Mouse (Mus musculus) ES-Bruce4 (cell line): ENCODE data around the gene Prlh. TPM values are rescaled to one million over a fixed set of nuclear protein-coding genes. Genes with fewer than 3 reads are reported as not detected.

Experiments used
- H3K27ac ChIP-seq: 2 replicates; pipeline ENCODE4 v1.5.1; 2012; ENCODE audit warnings: low read length, inconsistent platforms; ENCODE audit not compliant: insufficient read depth
- H3K27me3 ChIP-seq: 2 replicates; pipeline ENCODE4 v1.6.1; 2012; ENCODE audit warnings: mild to moderate bottlenecking, low read length, inconsistent platforms; ENCODE audit not compliant: control insufficient read depth, poor library complexity, insufficient read depth, severe bottlenecking
- H3K36me3 ChIP-seq: 2 replicates; pipeline ENCODE4 v1.6.1; 2012; ENCODE audit warnings: inconsistent platforms, mild to moderate bottlenecking, low read length, moderate library complexity; ENCODE audit not compliant: control insufficient read depth, poor library complexity, insufficient read depth, severe bottlenecking
- H3K4me1 ChIP-seq: one replicate; pipeline ENCODE4 v1.8.1; 2011; ENCODE audit warnings: low read length; ENCODE audit not compliant: control insufficient read depth, insufficient read depth
- H3K4me3 ChIP-seq: 2 replicates; pipeline ENCODE4 v1.5.1; 2011; ENCODE audit warnings: low read depth, mild to moderate bottlenecking, low read length
- H3K9ac ChIP-seq: 2 replicates; pipeline ENCODE4 v1.6.1; 2012; ENCODE audit warnings: low read depth, mild to moderate bottlenecking, inconsistent platforms; ENCODE audit not compliant: poor library complexity, severe bottlenecking
- H3K9me3 ChIP-seq: replicated peaks from 2 replicates; pipeline ENCODE4 v1.6.1; 2012; ENCODE audit warnings: mild to moderate bottlenecking, low read length, inconsistent platforms; ENCODE audit not compliant: control insufficient read depth, poor library complexity, insufficient read depth, severe bottlenecking
- CTCF ChIP-seq: IDR thresholded peaks from one replicate; pipeline ENCODE4 v1.8.1; 2011; ENCODE audit warnings: low read depth, low read length
- EP300 ChIP-seq: IDR thresholded peaks from 2 replicates; pipeline ENCODE4 v1.6.1; 2011; ENCODE audit warnings: low read depth, low read length; ENCODE audit not compliant: insufficient read depth
- POLR2A ChIP-seq: IDR thresholded peaks from one replicate; pipeline ENCODE4 v1.8.1; 2011; ENCODE audit warnings: low read length; ENCODE audit not compliant: insufficient read depth
- polyA plus RNA-seq: library from polyadenylated mRNA; stranded (reverse); fragments of >200 nt; gene quantifications from 2 replicates; pipeline ENCODE4 v1.2.4, GENCODE M21; 2011; ENCODE audit warnings: low read depth; ENCODE audit not compliant: missing spikeins, insufficient read depth, insufficient read length

Prlh gene
- polyA plus RNA-seq, 1 experiment, result not detected

DNA sequence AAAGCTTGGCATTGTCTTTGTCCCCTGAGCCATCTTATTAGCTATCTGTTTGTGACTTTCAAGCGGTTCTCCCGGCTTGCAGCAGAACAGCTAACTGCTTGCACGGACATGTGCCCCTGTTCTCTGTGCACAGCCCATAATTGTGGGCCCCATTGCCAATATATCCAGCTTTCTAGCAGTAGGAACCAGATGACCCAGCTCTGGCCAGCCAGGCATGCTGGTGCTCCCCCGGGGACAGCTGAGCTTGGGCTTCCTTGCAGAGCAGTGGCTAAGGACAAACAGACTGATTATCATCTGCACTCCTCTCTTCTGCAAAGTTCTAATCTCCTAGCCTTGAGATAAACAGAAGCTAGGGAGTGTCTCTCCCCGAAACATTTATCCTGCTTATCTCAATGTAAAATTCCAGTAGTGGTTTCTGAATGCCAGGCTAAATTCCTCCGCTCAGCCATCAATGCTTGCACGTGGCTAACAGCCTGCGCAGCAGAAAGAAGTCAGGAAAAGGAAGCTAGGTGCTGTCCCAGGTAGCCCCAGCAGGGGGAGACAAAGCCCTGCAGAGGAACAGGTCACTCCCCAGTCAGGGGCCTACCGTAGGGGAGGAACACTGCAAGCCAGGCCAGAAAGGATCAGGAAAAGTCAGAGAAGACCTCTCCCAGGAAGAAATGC lies 20.1 kb downstream of the Prlh start:
- H3K36me3 ChIP-seq, result no peaks in the 10 kb centered on the region
- H3K27ac ChIP-seq, result no peak overlapping the region
- no peaks in the 10 kb centered on the region for H3K27me3 ChIP-seq
- H3K9me3 ChIP-seq, result no peaks in the 10 kb centered on the region
- H3K9ac ChIP-seq, result no peak overlapping the region
- no peak overlapping the region for H3K4me3 ChIP-seq
- H3K4me1 ChIP-seq, result peaks cover 5% of the 10 kb centered on the region
- TF ChIP-seq CTCF, result peak; percentile 93
- TF ChIP-seq EP300, result no peak

DNA sequence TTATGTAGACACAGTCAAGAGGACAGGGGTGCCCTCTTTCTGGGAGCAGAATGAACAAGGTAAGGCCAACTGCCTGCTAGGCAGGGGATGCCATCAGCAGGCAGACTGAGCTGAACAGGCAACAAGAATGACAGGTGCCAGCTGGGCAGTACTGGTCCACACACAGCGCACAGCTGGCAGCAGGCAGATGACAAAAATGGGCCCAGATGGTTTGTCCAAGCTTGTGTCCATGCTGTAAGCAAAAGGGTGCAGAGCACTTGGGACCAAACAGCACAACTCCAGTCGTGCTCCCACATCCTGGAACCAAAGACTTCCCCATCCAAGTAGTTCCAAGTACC lies 20.6 kb downstream of the Prlh start:
- Histone ChIP-seq H3K9me3 (no peaks in the 10 kb centered on the region), H3K36me3 (no peaks in the 10 kb centered on the region), H3K4me3 (no peak overlapping the region), H3K9ac (no peak overlapping the region), H3K27me3 (no peaks in the 10 kb centered on the region), H3K4me1 (peaks cover 5% of the 10 kb centered on the region), H3K27ac (no peak overlapping the region)
- TF ChIP-seq EP300, result no peak

DNA sequence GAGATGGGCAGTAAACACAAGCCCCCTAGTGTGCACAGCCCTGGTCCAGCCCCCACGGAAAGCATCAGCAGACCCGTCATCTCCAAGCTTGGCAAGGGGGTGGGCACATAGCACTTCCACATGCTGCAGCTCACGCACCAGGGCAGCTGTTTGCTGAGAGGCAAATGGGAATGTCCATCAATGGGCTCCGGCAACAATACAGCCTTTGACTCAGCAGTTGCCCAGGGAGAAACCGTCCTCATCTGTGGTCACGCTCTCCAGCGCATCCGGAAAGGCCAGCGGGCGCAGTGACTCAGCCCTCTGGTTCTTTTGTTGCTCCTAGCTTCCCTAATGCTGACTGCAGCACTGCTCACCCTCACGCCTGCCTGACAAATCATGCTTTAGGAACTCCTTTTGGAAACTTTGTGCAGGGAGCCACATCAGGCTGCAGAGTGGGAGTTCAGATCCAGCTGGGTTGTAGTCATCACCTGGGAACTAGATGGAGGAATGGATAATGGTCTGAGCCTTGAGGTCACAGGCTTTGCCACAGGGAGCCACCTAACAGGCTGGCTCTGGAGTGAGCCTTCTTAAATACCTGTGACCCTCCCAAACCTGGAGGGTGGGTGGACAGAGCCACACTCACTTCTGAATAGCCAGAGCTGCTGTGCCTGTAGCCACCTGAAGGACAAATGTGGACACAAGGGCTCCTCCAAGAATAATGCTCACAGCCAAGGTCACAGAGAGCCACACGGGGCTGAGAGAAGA lies 22.2 kb downstream of the Prlh start:
- no peak overlapping the region for H3K9ac ChIP-seq
- H3K27ac ChIP-seq, result no peak overlapping the region
- H3K4me3 ChIP-seq, result no peak overlapping the region
- H3K27me3 ChIP-seq, result no peaks in the 10 kb centered on the region
- TF ChIP-seq POLR2A (no peak), EP300 (0 out of 2 replicates have a peak, but pooled peaks have one; percentile 33)
- no peaks in the 10 kb centered on the region for H3K4me1 ChIP-seq
- H3K36me3 ChIP-seq, result no peaks in the 10 kb centered on the region
- H3K9me3 ChIP-seq, result no peaks in the 10 kb centered on the region

DNA sequence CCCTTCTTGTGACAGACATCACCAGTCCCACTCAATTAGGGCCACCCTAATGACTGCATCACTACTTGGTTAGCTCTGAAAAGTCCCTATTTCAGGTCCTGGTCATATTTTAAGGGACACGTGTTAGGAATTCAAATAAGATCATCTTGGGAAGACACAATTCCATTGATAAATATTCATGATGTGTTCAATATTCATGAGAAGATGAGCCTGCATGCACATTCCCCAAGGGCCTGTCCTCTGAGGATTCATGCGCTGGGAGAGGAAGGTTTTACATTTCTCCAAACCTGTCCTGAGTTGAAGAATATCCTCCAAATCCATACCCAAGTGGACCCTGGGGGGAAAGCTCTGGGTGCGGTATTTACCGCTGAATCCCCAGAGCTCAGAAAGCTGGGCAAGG lies 23.1 kb downstream of the Prlh start:
- TF ChIP-seq CTCF (no peak), EP300 (no peak), POLR2A (no peak)
- H3K36me3 ChIP-seq, result no peaks in the 10 kb centered on the region
- H3K9ac ChIP-seq, result no peak overlapping the region
- no peaks in the 10 kb centered on the region for H3K4me1 ChIP-seq
- no peaks in the 10 kb centered on the region for H3K9me3 ChIP-seq
- no peaks in the 10 kb centered on the region for H3K27me3 ChIP-seq
- no peak overlapping the region for H3K27ac ChIP-seq
- no peak overlapping the region for H3K4me3 ChIP-seq

DNA sequence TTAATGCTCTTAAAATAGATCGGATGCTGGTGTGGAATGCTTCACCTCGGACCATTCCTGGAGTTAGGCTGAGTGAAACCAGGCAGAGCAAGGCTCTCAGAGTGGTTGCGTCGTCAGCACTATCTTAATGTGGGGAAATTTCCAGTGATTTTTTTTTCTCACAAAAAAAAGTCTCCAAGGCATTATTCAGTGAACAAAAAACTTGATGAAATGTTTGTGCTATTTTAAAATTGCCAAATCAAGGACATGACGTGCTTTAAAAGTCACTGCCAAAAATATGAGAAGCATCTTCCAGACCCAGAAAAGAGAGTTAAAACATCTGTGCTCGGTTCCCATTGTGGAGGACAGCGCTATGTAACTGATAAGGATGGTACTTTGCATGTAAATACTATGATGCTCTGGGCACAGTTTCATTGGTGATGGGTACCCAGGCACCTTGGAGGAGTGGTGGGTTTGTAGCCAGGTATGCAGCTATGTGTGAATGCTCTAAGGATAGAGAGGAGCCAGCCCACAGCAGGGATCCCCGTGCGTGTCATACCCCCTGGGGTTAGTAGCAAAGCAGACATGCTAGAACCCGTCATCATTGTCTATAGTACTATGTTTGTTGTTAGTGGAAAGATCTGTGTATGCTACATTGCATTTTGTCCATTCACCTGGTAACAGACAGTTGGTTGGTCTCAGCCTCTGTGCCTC lies 27.9 kb downstream of the Prlh start:
- Histone ChIP-seq H3K27ac (no peak overlapping the region), H3K27me3 (no peaks in the 10 kb centered on the region), H3K9ac (no peak overlapping the region), H3K9me3 (no peaks in the 10 kb centered on the region), H3K4me3 (no peak overlapping the region), H3K36me3 (no peaks in the 10 kb centered on the region), H3K4me1 (no peaks in the 10 kb centered on the region)
- TF ChIP-seq POLR2A, result no peak
- no peak for TF ChIP-seq EP300
- no peak for TF ChIP-seq CTCF

DNA sequence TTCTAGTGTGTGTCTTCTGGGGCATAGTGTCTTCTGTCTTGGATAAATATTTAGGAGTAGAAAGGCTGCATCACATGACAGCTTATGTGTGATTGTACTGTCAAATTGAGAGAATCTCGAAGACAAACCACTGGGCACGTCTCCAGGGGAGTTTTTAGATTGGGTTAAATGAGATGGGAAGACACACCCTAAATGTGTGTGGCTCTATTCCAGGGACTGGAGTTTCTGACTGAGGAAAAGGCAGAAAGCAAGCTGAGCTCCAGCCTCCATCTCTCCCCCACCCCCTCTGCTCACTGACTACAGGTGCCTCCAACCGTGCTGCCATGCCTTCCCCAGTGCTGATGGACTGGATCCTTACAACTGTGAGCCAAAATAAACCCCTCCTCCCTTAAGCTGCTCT lies 28.4 kb downstream of the Prlh start:
- Histone ChIP-seq H3K4me1 (no peaks in the 10 kb centered on the region), H3K9ac (no peak overlapping the region), H3K9me3 (no peaks in the 10 kb centered on the region), H3K27ac (no peak overlapping the region), H3K4me3 (no peak overlapping the region), H3K27me3 (no peaks in the 10 kb centered on the region), H3K36me3 (no peaks in the 10 kb centered on the region)
- no peak for TF ChIP-seq POLR2A
- TF ChIP-seq CTCF, result no peak
- TF ChIP-seq EP300, result no peak
